Mouse (Mus musculus) gastrocnemius, postnatal 36 days (tissue): ENCODE measurements around the gene Smndc1. TPM values are rescaled to one million over a fixed set of nuclear protein-coding genes. Genes with fewer than 3 reads are reported as not detected.

ENCODE experiments used
- DNase-seq, 2 experiments: peaks; one replicate each; pipeline ENCODE4 v3.0.0; 2022
- intact Hi-C: fragments of 180-260 bp; cut with DNase I; formaldehyde crosslinking; loops from one replicate; pipeline ENCODE4 v1.15.1; 2025
- total RNA-seq, 2 experiments: library from RNA; stranded (reverse); gene quantifications; 2 replicates each; pipeline ENCODE4 v1.2.3; 2021

The Smndc1 gene
- total RNA-seq, 2 experiments from 2014 or later = 20.9 to 25.2 TPM

DNA sequence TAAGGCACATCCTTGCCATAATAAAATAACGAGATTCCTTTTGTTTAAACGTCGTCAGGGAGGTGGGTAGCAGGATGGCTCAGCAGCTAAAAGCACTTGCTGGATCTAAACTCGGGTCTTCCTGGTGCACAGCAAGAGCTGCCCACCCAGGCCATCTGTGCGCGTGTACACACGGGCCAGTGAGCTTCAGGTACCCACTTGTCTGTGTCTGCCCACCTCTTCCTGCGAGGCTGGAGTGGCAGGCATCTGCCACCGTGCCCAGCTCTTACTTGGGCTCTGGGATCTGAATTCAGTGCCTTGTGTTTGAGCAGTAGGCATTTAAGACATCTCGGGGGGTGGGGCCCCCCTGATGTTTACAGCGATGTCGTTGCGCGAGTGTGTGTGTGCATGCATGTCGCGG lies 35.3 kb downstream of the Smndc1 start:
- no peak for DNase-seq
- intact Hi-C loops = no loop called here

DNA sequence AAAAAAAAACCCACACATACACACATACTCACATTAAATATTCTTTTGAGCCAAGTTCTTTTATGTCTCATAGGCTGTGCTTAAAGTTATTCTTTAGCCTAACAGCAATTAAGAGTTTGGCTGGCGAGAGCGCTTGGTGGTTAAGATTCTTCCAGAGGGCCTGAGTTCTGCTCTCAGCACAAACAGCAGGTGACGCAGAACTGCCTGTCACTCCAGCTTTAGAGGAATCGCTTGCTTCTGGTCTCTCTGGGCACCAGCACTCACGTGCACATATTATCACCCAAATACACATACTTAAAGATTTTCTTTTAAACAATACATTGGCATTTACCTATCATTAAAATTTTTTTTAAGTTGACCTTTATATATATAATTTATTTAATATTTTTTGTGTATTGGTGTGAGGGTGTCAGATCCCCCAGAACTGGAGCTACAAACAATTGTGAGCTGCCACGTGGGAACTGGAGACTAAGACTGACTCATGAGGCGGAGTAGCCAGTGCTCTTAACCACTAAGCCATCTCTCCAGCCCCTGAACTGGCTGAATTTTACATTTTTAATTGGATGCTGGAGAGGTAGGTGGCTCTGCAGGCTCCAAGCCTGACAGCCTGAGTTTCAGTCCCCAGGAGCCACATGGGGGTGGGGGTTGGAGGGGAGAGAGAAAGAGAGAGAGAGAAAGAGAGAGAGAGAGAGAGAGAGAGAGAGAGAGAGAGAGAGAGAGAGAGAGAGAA lies 35.9 kb downstream of the Smndc1 start:
- intact Hi-C loops = no loop called here
- no peak for DNase-seq

DNA sequence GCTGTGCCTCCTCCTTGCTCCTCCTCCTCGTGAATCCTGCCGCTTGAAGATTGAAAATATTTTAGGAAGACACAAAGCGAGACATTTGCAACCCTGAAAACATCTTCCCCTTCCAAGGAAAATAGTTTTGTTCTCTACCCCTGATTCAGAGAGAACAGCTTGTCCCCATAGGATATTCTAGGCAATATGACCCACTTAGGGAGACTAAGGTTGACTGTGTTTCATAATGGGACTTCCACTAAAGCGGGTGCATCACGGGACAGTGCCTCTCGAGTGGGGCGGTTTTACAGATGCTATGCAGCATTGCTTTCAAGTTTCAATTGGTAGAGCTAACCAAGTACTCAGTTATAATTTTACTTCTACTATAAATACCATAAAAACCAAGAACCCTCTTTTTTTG lies 36.5 kb downstream of the Smndc1 start:
- intact Hi-C loops = no loop called here

DNA sequence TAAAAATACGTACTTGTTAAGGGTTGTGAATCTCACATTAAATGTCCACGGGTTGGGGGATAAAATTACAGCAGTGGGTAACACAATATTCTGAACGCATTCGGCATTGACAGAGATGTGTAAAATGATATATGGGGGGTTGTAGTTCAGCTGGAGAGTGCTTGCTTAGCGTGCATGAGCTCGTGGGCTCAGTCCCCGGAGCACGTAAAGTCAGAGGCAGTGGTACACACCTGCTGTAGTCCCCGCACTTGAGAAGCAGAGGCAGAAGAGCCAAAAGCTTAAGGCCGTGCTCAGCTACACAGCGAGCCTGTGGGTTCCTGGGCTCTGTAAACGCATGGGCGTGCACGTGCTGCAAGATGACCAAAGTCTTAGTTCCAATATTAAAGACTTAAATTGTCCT lies 44.6 kb downstream of the Smndc1 start:
- no peak for DNase-seq
- intact Hi-C loops = no loop called here

More for the DNA sequence above, 36.5 kb downstream of the Smndc1 start:
- no peak for DNase-seq

DNA sequence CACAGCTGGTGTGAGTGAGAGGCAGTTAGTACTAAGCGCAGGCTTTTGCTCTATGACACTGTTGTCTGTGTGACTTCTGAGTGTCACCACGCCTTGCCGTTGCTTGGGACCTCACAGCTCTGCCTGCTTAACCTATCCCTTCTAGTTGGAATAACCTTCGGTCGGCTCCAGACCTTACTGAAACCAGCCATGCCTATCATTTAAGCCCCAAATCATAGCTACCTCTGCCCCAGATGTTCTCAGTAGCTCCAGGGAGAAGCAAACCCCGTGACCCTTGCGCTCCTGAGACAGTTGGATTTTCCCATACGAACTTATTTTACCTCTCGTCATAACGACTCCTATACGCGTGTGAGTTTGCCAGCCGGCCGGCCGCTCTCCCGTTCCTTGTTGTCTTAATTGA lies 46.3 kb downstream of the Smndc1 start:
- intact Hi-C loops = no loop called here
- DNase-seq = no peak

DNA sequence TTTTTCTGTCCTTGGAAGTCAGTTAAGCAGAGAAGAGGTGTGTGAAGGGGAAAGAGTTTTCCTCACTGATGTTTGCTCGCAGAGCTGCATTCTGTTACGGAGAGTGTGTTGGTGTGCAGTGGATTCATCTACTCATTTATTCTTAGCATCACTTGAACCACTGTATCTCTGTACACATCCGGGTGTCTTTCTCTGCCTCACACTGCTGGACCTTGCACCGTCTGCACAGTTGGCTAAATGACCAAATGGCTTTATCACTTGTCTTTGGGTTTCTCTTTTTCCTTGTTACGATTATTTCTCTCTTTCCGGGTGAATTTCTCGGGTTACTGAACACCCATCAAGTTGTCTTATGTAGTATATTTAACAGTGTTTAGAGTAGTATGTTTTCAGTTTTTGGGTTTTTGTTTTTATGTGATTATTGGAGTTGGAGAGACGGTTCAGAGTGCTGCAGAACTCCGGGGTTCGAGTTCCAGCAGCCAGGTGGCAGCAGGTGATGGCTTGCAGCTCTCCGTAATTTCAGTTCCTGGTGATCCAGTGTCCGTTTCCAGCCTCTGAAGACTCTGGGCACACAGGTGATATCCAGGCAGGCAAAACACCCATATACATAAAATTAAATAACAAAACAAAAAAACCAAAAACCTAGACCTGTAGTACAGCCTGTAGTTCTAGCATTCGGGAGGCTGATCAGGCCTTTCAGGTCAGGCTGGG lies 47.0 kb downstream of the Smndc1 start:
- DNase-seq = no peak
- intact Hi-C loops = no loop called here

DNA sequence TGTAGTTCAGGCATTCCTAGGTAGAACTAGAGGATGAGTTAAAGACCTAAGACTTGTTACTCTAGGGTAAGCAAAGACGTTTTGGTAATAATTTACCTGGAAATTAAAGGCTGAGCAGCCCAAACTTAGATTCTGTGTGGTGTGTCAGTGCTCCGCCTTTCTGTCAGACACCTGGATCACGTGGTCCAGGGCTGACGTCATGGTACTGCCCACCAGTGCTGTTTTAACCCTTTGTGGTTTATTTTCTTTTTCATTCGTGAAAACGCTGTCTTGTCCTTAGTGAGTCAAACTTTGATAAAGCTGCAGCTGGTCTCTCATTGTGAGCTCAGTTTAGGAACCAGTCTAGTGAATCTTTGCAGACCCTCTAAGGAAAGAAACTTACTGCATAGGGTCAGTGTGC lies 50.0 kb downstream of the Smndc1 start:
- intact Hi-C loops = no loop called here
- DNase-seq = no peak

DNA sequence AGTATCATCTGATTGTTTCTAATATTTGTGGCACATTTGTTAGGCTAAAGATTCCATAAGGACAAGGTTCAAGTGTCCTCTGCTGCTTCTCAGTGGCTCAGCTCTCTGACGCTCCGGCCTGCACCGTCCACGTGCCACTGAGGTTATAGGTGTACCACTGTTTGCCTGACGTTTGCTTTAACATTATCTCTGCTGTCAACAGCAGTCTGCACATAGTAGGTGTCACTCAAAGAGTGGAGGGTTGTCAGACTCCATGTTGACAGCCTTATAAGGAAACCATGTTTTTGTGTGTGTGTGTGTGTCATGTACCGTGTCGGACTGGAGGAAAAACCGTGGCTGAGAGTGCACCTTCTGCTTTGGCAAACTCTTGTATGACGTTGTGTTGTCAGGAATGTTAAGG lies 55.1 kb downstream of the Smndc1 start:
- intact Hi-C loops = no loop called here
- no peak for DNase-seq

DNA sequence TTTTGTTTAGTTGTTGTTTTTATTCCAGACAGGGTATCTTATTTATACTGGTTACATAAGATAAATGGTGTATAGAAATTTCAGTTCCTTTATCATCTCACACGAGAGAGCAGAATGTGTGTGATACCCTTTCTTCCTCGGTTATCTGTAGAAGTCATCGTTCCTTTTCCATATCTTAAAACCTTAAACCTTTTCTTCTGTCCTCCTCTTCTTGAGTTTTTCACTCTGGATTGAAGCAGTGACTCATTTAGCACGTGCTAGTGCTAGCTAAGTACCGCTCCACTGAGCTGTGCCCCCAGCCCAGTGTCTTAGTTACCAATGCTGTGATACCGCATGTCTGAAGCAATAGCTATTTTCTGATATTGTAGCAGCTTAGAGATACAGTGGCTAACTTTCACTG lies 56.6 kb downstream of the Smndc1 start:
- no peak for DNase-seq
- intact Hi-C loops = loop anchor here (5.0 kb wide), 1 partner anchor 34 kb away; no protein-coding TSS in a partner anchor

DNA sequence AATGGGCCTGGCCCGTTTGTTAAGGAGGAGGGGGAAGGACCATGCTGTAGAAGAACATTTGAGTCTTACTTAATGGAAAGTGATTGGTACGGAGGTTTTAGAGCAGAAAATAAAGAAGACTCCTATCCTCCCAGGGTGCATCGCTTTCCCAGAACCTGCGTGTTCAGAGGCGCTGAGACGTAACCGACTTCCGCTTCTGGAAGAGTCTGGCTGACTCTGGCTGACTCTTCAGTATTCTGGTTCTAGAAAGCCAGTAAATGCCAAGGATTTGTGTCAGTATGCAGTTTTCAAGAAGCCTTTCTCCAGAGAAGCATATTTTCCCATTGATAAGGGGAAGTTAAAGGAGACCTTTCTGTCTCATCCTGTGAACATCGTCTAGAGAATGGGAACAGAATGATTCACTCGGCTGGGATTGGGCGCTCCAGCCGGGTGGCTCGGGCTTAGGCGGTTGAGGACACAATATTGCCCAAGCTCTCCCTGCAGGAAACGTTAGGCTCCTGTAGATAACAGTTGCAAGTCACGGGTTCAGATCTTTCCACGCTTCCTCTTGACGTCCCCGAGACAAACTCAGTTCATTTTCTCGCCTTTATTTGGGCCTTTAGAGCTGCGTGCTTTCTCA lies 58.4 kb downstream of the Smndc1 start:
- intact Hi-C loops = loop anchor here (5.0 kb wide), 1 partner anchor 35 kb away; no protein-coding TSS in a partner anchor
- DNase-seq = no peak

DNA sequence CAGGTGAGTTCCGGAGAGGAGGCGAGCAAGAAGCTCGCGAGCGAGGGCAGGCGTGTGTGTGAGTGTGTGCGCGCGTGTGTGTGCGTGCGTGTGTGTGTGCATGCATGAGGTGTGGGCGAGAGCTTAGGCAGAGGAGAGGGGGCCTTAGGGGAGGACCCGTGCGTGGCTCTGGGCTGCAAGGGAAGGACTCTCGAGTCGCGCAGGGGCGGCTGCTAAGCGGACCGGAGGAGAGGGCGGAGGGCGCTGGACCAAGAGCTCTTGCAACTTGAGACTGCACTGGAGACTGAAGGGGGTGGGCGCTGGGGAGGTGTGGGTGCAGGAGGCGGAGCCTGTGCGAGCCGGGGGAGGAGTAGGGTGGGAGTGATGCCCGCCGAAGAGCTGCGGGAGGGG lies 60.4 kb downstream of the Smndc1 start:
- intact Hi-C loops = loop anchor here (2.0 to 5.0 kb wide), 2 partner anchors 19 to 37 kb away; partner anchors contain the start of gene Mxi1
- peak; percentile 70 to 78 for DNase-seq

Other genes with a start within 250 kb of the Smndc1 start
- 10 to 100 TPM; 35.9 to 47.1 TPM for gene Mxi1, start 80.1 kb downstream of the Smndc1 start, total RNA-seq
- gene Gm10197, start 18.8 kb downstream of the Smndc1 start, total RNA-seq = not detected
- 1 to 10 TPM; 1.1 to 1.2 TPM for gene Dusp5, start 138.5 kb upstream of the Smndc1 start, total RNA-seq
- gene Nutf2-ps1, start 198.5 kb upstream of the Smndc1 start, total RNA-seq = 10 to 100 TPM; 56.6 to 81.6 TPM
- gene Smc3, start 209.8 kb upstream of the Smndc1 start, total RNA-seq = 10 to 100 TPM; 13.1 to 14.2 TPM